Mouse (Mus musculus) frontal cortex, postnatal 25 days (tissue): ENCODE data around the gene Klf5.

ENCODE experiments used
- DNase-seq, 2 experiments: peaks; one replicate each; pipeline ENCODE4 v3.0.0; 2022; ENCODE audit warnings: low spot score in 2 of 2

Gene Klf5

DNA sequence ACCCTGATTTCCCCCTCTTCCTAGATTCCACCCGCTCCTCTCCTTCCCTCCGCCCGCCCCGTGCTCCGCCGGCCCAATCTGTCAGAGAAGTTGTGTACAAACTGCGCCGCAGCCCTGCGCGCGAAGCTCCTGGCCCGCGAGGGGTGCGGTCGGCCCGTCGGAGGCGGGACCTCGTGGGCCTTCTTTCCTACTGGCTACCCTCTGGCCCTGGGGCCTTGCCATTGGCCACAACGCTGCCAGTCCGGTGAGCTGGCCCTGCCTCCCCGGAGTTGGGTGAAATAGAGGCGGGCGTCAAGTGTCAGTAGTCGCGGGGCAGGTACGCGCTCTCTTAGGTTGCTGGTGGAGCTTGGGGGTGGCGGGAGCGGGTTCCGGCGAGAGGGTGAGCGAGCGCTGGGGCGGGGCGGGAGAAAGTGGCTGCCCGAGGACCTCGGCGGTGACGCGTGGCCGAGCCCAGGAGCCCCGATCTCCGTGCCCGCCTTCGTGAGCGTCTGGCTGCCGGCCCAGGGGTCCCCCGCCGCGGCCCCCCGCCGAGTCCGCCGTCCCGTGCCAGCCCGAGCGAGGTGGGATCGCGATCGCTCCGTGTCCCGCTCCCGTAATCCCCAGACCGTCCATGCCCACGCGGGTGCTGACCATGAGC lies at the start of gene Klf5:
Gene Klf5, plus strand, starts transcription at position 307 of the 637 bp plus-strand sequence.
- peak; percentile 74 to 88 for DNase-seq

DNA sequence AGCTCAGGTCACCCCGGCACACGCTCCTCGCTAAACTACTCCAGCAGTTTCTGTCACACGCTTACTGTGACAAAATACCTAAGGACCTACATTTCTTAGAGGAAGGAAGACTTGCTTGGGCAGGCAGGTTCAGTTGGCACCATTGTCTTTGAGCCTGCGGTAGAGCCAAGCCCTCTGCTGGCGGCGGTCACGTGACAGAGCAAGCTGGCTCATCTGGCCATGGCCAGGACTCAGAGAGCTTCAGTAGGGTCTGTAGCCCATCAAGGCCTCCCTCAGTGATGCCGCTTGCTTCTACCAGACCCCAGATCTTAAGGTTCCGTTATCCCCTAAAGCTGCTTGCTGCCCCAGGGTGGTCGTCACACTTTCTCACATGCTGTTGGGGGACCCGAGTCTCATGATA lies 36.5 kb upstream of the Klf5 start:
- no peak for DNase-seq

DNA sequence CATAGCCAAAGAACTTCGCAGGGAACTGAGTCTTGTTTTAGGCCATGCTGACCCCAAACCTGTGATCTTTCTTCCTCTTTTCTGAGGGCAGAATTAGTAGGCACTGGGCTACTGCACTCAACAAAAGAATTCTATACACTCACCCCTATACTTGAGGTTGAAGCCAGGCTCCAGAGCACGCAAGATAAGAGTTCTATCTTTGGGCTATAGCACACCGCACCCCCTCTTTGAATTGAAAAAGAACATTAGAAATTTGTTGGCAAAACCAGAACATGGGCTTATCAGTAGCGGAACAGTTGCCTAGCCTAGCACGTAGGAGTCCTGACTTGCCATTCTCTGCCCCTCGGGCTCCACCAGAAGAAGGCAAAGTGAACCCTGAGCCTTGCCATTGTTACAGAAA lies 34.7 kb upstream of the Klf5 start:
- no peak for DNase-seq

DNA sequence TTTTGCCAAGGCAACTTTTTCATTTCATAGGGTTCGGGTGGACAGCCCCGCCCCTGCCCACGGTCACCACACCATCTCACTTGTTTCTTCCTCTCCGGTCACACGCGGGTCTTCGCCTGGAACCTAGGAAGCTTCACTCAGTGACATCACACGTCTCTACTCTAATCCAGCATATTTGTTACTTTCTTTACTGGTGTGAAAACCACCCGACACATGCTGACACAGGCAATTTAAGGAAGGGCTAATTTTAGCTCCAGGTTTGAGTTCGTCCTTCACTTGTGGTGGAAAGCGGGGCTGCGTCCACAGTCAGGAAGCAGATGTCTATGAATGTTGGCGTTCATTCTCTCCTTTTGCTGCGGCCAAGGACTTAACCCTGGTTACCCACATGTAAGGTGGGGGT lies 32.7 kb upstream of the Klf5 start:
- no peak for DNase-seq

DNA sequence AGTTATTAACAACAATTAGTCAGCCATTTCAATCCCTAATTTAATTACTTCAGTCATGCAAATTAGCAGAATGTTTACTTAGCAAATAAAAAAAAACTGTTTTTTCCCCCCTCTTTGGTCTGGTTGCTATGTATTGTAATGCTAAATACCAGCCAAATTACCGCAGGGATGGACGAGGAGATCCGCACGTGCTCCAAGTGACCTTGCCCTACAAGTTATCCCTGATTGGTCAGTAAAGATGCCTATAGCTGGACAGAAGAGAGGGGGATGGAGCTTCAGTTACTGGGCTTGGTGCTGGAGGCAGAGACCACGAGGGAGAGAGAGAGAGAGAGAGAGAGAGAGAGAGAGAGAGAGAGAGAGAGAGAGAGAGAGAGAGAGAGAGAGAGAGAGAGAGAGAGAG lies 31.7 kb upstream of the Klf5 start:
- DNase-seq = no peak

DNA sequence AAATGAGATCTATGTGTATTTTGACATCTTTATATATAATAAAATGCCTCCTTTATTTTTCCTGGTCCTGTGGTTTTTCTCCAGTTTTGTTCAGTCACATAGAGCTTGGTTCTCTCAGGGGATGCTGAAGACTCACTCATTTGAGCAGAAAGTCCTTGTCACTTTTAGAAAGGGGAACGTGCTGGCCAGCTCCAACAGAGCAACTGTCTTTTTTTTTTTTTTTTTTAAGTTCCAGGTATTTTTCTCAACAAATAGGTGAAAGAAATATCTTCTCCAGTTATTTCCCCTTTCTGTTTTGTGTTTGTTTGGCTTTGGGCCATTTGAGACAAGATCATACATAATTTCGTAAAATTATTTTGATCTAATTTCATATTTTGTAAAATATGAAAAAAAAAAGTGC lies 24.4 kb upstream of the Klf5 start:
- DNase-seq = no peak

DNA sequence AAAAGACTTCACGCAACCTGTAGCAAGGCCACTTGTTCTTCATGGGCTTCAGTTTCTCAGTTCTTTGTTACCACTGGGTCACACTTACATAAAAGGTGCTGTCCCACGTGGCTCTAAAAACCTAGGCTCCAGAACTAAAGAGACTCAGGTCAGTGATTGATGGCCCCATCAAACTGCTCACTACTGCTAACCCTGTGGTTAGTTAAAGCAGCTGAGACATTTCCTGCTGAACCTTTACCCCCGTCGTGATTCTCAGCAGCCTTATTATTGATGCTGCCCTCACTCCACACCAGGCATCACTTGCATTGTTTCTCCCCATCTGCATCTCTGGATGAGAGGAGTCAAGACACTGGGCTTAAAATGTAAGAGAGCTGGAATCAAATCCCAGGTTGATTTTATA lies 22.7 kb upstream of the Klf5 start:
- no peak for DNase-seq

DNA sequence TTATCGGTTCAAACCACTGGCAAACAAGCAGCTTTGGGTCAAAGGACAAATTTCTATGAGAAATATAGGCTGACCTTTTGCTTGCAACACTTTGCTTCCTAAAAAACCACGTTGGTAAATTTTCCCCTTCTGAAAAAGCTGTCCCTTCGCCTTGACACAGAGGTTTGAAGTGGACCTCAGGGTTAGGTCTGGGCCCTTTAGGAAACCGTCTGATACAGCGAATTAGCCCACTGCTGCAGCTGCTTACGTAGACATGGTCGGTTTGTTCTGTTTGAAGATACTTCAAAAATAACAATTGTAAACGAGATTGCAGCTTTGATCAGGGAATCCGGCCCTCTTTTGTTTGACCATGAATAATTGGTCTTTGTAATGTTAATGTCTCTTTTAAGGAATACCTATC lies 20.2 kb upstream of the Klf5 start:
- DNase-seq = no peak

DNA sequence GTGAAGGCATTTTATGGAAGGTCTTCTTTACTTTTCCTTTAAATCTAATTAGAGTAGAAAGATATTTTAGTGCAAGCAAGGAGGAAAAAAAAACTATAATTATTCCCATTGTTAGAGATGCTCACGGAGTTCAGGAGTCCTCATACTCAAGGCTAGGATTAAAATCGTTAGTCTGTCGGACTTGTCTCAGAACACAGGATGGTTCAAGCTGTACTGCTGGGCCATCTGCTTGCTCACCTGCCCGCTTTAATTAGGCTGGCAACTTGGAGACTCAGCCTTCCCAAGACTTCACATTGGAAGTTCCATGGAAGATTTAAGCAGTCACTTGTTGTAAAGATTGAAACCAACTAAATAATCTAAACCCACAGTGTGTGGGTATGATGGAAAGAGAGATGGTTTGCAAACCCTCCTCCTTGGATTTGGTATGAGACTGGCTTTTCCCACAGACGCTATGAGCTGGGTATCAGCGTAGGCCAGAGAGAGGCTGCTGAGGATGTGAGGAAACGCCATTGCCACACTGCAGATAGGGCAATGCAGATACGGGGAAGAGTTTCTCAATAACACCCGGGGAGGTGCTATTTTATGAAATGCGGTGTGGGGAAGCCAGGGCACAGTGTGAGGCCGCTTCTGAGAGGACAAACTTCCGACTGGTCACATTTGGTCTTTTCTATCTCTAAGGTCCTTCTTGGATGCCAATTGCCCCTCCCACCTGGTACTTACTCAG lies 19.6 kb upstream of the Klf5 start:
- no peak for DNase-seq

DNA sequence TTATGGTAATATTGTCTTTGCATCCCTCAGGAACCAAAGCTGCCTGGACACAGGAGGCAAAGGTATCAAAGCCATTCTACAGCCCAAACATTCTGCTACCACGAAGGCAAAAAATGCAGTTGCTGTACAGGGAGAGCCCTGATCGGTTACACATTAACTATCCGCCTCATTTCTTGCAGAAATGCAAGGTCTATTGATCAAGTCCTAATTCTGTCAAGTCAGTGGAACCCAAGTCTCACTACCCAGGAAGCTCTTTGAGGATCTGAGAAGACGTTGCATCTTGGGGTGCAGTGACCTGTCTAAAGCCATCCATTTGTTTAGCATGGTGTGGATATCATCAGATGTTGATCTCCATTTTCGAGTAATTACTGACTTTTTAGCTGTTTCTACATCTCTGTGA lies 18.1 kb upstream of the Klf5 start:
- no peak for DNase-seq

DNA sequence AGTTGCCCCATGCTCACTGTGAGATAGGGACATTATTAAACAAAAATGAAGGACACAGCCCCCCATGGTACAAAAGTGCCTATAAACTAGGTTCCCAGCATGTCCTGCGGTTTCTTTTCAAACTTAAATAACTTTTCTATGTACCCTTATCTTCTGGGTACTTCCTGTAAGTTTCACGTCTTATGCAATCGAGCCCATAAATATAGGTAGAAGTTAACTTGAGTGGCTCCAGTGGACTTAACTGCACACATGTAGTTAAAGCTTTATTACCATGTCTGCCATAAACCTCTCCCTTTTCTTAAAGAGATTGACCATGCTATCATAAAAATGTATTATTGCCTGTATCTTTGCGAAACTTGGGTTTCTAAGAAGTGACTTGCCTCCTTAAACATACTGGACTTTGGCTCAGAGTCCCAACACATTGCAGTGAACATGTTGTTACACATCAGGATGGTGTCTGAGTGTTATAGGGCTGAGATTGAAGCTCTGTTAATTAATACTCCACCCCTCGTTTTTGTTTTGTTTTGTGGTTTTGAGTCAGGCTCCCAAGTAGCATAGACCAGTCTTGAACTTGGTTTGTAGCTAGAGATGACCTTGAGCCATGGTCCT lies 17.6 kb upstream of the Klf5 start:
- DNase-seq = no peak

DNA sequence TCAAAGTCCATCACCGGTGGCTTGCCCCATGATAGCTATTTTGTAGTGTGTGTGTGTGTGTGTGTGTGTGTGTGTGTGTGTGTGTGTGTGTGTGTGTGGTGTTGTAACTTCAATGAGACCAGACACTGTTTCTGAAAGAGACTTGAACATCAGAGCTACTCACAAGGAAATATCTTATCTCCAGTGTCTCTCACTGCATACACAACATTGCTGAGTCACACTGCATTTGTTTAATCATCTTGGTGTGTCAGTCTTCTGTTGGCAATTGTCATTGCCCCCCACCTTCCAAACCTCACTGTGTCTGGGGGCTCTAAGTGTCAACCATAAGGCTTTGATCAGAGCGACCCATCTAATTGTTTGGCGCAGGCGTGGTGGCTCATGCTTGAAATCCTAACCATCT lies 13.0 kb upstream of the Klf5 start:
- DNase-seq = no peak

DNA sequence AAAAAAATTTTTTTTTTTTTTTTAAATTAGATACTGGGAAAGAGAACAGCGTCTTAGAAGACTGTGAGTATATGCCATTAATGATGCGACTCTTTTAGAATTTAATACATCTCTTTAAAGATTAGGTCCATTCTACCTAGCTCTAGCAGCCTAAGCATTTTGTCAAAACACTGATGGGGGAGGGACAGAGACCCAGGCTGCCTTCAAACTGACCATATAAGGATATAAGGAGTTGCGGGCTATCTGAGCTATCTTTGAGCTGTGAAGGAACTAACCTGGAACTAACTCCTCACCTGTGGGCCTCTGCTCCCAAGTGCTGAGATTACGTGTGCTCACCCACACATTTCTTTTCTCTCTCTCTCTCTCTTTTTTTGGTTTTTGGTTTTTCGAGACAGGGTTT lies 6.3 kb upstream of the Klf5 start:
- DNase-seq = no peak

DNA sequence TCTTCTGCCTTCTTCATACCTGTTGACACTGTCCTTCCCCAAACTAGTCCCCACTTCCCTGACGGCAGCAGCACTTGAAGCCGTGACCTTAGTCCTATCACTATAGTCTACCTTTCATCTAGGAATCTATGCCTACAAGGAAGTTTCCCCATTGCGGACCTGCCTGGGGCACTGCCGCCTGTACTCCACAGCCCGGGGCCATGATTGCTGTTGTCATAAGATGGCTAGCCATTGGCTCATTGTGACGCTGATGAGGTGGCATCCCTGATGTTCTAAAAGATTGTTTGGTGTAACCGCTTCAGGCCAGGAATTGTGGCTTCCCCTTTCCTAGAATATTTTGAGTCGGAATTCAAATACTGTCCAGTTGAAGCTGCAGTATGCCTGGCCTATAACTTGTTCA lies 4.1 kb upstream of the Klf5 start:
- no peak for DNase-seq

DNA sequence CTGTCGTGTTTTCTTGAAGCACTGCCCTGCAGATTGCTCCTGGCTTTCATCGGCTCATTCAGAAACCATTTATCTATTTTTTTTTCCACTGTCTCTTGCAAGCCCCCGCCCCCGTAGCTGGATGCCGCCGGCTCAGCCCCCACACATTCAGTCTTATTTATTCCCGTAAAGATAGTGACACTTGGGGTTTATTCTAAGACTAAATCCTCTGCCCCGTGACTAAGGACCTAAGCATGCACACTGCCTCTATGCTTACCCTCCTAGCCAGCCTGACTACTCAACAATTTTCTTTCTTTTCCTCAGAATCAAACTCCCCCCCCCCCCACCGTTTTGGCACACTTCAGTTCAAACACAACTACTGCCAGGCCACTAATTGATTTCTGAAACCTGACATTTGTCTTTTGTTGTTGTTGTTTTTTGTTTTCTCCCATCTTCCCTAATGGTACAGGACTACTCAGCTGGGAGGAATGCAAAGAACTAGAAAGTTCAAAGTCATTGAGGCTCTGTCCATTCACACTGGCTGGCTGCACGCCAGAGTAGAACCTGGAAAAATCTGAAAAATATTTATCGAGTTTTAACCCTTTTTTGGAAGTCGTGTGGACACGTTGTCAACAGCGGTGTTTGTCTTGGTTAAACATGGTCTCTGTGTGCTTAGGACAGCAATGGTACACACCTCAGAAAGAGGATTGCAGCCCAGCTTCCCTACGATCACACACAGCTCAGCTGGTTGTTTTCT lies 2.7 kb upstream of the Klf5 start:
- DNase-seq = no peak

DNA sequence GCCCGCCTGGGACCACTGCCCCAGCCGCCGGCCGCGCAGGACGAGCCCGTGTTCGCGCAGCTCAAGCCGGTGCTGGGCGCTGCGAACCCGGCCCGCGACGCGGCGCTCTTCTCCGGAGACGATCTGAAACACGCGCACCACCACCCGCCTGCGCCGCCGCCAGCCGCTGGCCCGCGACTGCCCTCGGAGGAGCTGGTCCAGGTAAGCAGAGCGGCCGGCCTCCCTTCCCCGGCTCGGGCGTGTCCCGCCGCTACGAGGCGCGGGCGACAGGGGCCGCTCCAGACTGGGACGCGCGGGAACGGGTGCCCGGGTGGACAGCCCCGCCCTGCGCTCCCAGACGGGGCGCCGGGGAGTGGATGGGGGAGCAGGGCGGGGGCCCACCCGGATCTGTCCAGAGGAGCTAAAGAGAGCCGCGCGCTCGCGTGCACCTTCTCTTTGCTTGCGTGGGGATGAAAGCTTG lies 561 bp downstream of the Klf5 start:
- peak; percentile 27 to 43 for DNase-seq

DNA sequence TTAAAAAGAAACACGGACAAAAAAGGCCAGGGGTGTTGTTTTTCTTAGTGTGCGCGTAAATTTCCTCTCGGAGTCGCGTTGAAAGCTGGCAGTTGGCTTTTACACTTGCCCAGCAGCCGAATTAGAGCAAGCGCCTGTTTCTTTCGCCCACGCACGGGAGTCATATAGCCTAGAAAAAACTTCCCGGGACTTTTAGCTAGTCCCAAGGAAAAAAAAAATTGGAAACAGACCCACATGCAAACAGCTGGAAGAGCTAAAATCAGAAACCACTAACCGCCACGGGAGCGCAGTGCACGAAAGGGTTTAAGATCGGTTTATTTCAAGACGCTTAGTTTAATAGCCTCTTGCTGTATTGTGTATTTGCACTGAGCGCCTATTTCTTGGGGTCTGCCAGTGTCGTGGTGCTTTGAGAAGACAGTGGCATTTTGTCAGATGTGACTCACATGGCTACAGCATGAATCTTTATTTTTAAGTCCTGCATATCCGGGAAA lies 1.3 kb downstream of the Klf5 start:
- DNase-seq = peak in 1 of 2 experiments; percentile 14

DNA sequence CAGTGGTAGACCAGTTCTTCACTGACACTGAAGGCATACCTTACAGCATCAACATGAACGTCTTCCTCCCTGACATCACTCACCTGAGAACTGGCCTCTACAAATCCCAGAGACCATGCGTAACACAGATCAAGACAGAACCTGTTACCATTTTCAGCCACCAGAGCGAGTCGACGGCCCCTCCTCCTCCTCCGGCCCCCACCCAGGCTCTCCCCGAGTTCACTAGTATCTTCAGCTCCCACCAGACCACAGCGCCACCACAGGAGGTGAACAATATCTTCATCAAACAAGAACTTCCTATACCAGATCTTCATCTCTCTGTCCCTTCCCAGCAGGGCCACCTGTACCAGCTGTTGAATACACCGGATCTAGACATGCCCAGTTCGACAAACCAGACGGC lies 3.0 kb downstream of the Klf5 start:
- DNase-seq = no peak

DNA sequence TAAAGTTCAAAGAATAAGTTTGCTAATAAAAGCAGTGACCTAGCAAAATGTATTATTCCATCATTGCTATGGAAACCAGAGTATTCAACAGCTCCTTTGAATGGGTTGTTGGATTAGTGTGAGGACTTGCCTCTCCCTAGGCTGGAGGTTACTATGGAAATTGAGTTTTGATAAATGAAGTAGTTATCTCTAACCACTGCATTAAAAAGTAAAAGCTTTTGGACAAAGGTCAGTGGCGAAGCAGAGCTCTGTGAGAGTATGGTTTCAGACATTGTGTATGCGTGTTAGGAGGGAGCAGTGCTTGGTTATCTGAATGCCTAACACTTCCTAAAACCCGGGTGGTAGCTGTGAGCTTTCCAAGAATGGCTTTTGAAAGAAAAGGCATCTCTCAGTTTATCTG lies 5.9 kb downstream of the Klf5 start:
- no peak for DNase-seq

DNA sequence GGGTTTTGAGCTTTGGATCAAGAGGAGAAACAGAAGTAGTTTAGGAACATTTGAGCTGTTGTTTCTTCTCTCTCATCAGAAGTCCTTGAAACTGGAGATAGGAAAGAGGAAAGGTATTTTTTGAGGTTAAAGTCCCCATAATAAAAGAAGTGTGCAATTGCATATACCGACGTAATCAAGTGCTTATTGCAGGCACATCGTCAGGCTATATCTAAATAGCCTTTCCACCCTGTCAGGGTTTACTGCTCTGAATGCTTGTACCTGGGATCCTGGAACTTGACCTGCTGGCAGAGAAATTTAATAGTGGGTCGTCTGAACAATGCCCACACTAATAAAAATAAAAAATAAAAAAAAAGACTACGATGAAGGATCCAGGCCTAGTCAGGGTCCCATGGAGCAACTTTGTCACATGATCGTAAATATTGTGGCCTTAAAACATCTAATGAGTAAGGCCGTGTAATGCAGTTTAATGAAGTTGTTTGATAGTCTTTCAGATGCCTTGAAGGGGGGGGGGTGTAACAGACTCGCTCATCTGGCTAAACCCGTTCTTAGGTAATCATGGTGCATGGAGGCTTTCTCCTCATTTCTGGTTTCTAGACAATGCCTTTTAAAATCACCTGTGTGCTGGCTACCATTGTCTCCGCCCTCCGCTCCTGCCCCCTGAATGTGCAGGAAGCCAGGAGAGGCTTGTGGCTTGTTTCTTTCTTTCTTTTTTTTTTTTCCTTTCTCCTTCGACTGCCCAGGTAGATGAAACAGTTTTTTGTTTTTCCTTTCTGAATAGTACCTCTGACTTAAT lies 6.7 kb downstream of the Klf5 start:
- no peak for DNase-seq

DNA sequence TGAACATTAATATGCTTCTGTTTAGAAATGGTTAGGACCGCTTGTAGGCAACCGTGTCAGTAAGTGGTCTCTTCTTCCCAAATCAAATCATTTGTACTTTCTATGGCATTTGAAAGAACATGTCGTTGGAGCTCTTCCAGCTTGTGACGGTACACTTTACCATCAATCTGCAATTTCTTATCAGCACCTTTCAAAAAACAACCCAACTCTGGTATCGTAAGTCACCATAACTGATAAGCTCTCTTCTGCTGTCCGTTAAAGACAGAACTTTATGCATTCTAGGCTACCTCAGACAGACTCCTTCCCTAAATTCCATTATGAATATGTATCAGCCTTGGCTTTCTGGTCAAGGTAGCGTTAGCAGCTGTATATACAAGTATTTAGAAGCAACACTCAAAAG lies 7.9 kb downstream of the Klf5 start:
- no peak for DNase-seq

DNA sequence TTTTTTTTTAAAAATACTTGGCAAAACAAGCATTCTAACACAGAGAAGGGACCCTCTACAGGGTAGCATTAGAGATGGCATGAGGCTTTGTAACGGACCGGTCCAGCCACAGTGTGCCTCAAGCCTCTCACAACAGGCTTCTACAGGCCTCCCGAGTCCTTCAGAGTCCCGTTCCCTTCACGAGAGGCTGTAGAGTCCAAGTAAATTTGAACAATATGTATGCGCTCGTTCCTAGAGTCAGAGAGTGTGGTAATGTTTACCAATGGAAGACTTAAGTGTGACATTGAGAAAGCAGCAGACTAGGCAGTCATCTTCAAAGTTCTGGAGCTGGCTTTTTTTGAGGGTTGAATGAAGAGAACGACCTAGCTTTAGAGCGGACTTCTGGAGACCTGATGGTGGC lies 11.1 kb downstream of the Klf5 start:
- DNase-seq = no peak
